Mouse (Mus musculus): Measurements from ENCODE around the gene Sf3a1. TPM values are rescaled to one million over a fixed set of nuclear protein-coding genes. Genes with fewer than 3 reads are reported as not detected.

Gene Sf3a1
- polyA plus RNA-seq, 1 experiment = 117 TPM

- Histone ChIP-seq H3K4me3 (ENCODE audit: low read depth, low read length) (peak within 1 kb of the TSS; percentile 87), H3K27me3 (ENCODE audit: control insufficient read depth, insufficient read depth, low read length, poor library complexity, severe bottlenecking) (no peaks in the 10 kb centered on the region), H3K27ac (ENCODE audit: insufficient read depth, low read length) (0 out of 2 replicates have a peak within 1 kb of the TSS, but pooled peaks have one; percentile 14), H3K9me3 (replicated peaks; ENCODE audit: control insufficient read depth, insufficient read depth, low read length, poor library complexity, severe bottlenecking) (no peaks in the 10 kb centered on the region), H3K4me1 (ENCODE audit: control insufficient read depth, insufficient read depth, low read length) (no peaks in the 10 kb centered on the region), H3K9ac (ENCODE audit: low read depth, poor library complexity, severe bottlenecking) (peak within 1 kb of the TSS; percentile 82), H3K36me3 (ENCODE audit: control insufficient read depth, insufficient read depth, low read length, poor library complexity, severe bottlenecking) (peaks cover 4% of the 10 kb centered on the region; the same call in 1 of the 2 replicates)
- TF ChIP-seq POLR2A (IDR thresholded peaks at IDR 0.05; ENCODE audit: insufficient read depth, low read length) (peak; percentile 77), CTCF (IDR thresholded peaks at IDR 0.05; ENCODE audit: low read depth, low read length) (no peak), EP300 (IDR thresholded peaks at IDR 0.05; ENCODE audit: insufficient read depth, low read depth, low read length) (no peak)
These were observed 26.6 kb downstream of the Sf3a1 start, which contains the start of gene Tbc1d10a for GRCm38 (mm10) chr11:4186486-4187317. Gene Tbc1d10a, plus strand, starts transcription at chr11:4186789.

DNA sequence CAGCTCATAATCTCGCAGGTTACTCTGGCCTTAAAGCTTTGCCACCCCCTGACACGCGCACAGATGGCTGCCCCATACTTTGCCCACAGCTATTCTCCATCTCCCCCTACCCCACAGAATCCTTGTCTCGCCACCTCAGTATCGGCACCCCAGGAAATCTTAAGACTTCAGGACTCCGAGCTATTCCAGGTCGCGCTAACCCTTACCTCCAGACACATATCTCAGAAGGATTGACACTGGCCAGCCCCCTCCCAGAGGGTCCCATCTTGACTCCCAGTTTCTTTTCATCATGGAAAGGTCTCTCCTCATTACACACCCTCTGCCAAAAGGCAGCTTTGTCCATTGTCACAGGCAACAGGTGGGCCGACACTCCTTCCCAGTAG is 27.2 kb downstream of the Sf3a1 start:
- TF ChIP-seq POLR2A (IDR thresholded peaks at IDR 0.05; ENCODE audit: insufficient read depth, low read length) = no peak
- Histone ChIP-seq H3K4me1 (ENCODE audit: control insufficient read depth, insufficient read depth, low read length) (no peaks in the 10 kb centered on the region), H3K9me3 (replicated peaks; ENCODE audit: control insufficient read depth, insufficient read depth, low read length, poor library complexity, severe bottlenecking) (no peaks in the 10 kb centered on the region), H3K27ac (ENCODE audit: insufficient read depth, low read length) (no peak overlapping the region), H3K9ac (ENCODE audit: low read depth, poor library complexity, severe bottlenecking) (peak overlapping the region; percentile 82), H3K27me3 (ENCODE audit: control insufficient read depth, insufficient read depth, low read length, poor library complexity, severe bottlenecking) (no peaks in the 10 kb centered on the region), H3K4me3 (ENCODE audit: low read depth, low read length) (peak overlapping the region; percentile 87), H3K36me3 (ENCODE audit: control insufficient read depth, insufficient read depth, low read length, poor library complexity, severe bottlenecking) (peaks cover 5% of the 10 kb centered on the region)

DNA sequence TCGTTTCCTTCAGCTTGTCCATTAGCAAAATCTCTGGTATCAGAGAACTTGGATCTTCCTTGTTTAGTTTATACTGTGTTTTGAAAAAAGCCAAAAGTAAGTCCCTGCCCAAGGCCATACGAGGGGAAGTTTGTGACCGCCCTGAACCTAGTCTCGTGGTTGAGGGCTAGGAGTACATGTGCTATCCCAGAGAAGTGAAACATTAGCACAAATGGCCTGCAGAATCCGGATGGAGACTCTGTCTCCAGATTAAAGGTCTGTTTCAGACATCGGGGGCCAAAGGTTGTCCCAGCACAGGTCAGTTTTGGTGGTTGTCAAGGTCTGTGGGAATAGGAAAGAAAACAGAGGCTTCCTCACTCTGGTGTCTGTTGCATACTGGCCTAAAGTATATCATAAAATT is 29.0 kb downstream of the Sf3a1 start:
- no peaks in the 10 kb centered on the region for H3K9me3 ChIP-seq (replicated peaks; ENCODE audit: control insufficient read depth, insufficient read depth, low read length, poor library complexity, severe bottlenecking)
- no peak overlapping the region for H3K27ac ChIP-seq (ENCODE audit: insufficient read depth, low read length)
- no peak overlapping the region for H3K4me3 ChIP-seq (ENCODE audit: low read depth, low read length)
- no peaks in the 10 kb centered on the region for H3K27me3 ChIP-seq (ENCODE audit: control insufficient read depth, insufficient read depth, low read length, poor library complexity, severe bottlenecking)
- TF ChIP-seq EP300 (IDR thresholded peaks at IDR 0.05; ENCODE audit: insufficient read depth, low read depth, low read length) = no peak
- TF ChIP-seq CTCF (IDR thresholded peaks at IDR 0.05; ENCODE audit: low read depth, low read length) = no peak
- no peak for TF ChIP-seq POLR2A (IDR thresholded peaks at IDR 0.05; ENCODE audit: insufficient read depth, low read length)
- H3K4me1 ChIP-seq (ENCODE audit: control insufficient read depth, insufficient read depth, low read length) = no peaks in the 10 kb centered on the region
- no peak overlapping the region for H3K9ac ChIP-seq (ENCODE audit: low read depth, poor library complexity, severe bottlenecking)
- H3K36me3 ChIP-seq (ENCODE audit: control insufficient read depth, insufficient read depth, low read length, poor library complexity, severe bottlenecking) = peaks cover 2% of the 10 kb centered on the region

DNA sequence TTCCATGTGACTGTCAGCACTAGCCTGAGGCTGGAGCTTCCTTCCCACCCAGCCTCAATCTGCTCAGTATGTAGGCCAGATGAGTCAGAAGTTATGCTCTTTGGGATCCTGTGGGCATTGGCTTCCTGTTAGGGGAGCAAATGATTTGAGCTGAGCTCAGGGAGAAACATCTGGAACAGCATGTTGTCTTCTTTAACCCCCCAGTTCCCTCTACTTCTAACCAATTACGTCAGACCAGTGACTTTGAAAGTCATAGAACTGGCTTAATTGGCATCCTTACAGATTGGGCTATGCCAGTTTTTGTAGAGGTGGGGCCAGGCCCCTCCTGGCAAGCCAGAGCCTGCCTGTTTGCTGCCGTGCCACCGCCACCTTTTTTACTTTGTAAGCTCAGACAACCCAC is 30.5 kb downstream of the Sf3a1 start:
- H3K27me3 ChIP-seq (ENCODE audit: control insufficient read depth, insufficient read depth, low read length, poor library complexity, severe bottlenecking) = no peaks in the 10 kb centered on the region
- H3K9ac ChIP-seq (ENCODE audit: low read depth, poor library complexity, severe bottlenecking) = no peak overlapping the region
- no peak overlapping the region for H3K4me3 ChIP-seq (ENCODE audit: low read depth, low read length)
- no peaks in the 10 kb centered on the region for H3K9me3 ChIP-seq (replicated peaks; ENCODE audit: control insufficient read depth, insufficient read depth, low read length, poor library complexity, severe bottlenecking)
- H3K4me1 ChIP-seq (ENCODE audit: control insufficient read depth, insufficient read depth, low read length) = no peaks in the 10 kb centered on the region
- no peak overlapping the region for H3K27ac ChIP-seq (ENCODE audit: insufficient read depth, low read length)
- peaks cover 2% of the 10 kb centered on the region for H3K36me3 ChIP-seq (ENCODE audit: control insufficient read depth, insufficient read depth, low read length, poor library complexity, severe bottlenecking)
- no peak for TF ChIP-seq POLR2A (IDR thresholded peaks at IDR 0.05; ENCODE audit: insufficient read depth, low read length)
- TF ChIP-seq EP300 (IDR thresholded peaks at IDR 0.05; ENCODE audit: insufficient read depth, low read depth, low read length) = no peak
- TF ChIP-seq CTCF (IDR thresholded peaks at IDR 0.05; ENCODE audit: low read depth, low read length) = no peak

DNA sequence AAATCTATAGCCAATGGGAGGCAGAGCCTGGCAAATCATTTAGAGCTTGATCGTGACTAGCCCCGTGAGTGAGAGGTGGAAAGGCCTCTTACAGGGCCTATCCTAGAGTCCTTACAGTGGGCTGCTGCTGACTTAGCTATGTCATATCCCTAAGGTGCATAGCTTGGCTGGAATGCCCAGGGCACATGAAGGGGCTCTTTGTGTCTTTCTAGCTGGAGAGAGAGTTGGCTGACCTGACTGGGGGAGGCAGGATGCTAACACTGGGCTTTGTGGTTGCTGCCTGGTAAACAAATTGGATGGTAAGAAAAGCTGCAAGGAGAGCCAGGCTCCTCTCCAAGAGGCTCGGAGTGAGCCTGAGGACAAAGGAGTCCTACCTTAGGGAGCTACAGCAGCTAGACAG is 32.6 kb downstream of the Sf3a1 start:
- H3K9ac ChIP-seq (ENCODE audit: low read depth, poor library complexity, severe bottlenecking) = no peak overlapping the region
- no peaks in the 10 kb centered on the region for H3K9me3 ChIP-seq (replicated peaks; ENCODE audit: control insufficient read depth, insufficient read depth, low read length, poor library complexity, severe bottlenecking)
- no peaks in the 10 kb centered on the region for H3K27me3 ChIP-seq (ENCODE audit: control insufficient read depth, insufficient read depth, low read length, poor library complexity, severe bottlenecking)
- TF ChIP-seq CTCF (IDR thresholded peaks at IDR 0.05; ENCODE audit: low read depth, low read length) (no peak), POLR2A (IDR thresholded peaks at IDR 0.05; ENCODE audit: insufficient read depth, low read length) (no peak), EP300 (IDR thresholded peaks at IDR 0.05; ENCODE audit: insufficient read depth, low read depth, low read length) (no peak)
- H3K27ac ChIP-seq (ENCODE audit: insufficient read depth, low read length) = no peak overlapping the region
- no peak overlapping the region for H3K4me3 ChIP-seq (ENCODE audit: low read depth, low read length)
- H3K4me1 ChIP-seq (ENCODE audit: control insufficient read depth, insufficient read depth, low read length) = peaks cover 3% of the 10 kb centered on the region
- peaks cover 2% of the 10 kb centered on the region for H3K36me3 ChIP-seq (ENCODE audit: control insufficient read depth, insufficient read depth, low read length, poor library complexity, severe bottlenecking)

DNA sequence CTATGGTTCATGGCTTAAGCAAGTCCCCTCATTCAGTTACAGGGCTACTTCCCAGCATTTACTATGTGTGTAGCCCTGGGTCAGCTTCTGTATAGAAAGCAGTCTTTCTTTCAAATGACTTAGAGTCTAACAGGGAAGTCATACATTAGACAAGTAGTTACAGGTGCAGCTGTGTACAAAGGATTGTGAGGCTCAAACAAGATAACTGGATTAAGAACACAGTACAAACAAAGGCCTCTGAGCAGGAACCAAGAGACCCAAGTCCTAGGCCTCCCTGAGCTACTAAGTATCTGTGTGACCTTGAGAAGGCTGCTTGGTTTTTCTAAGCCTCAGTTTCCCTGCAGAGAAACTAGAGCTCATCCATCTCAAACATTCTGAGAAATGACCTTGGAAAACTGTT is 33.3 kb downstream of the Sf3a1 start:
- Histone ChIP-seq H3K36me3 (ENCODE audit: control insufficient read depth, insufficient read depth, low read length, poor library complexity, severe bottlenecking) (peaks cover 2% of the 10 kb centered on the region), H3K27ac (ENCODE audit: insufficient read depth, low read length) (no peak overlapping the region), H3K9ac (ENCODE audit: low read depth, poor library complexity, severe bottlenecking) (no peak overlapping the region), H3K4me3 (ENCODE audit: low read depth, low read length) (no peak overlapping the region), H3K9me3 (replicated peaks; ENCODE audit: control insufficient read depth, insufficient read depth, low read length, poor library complexity, severe bottlenecking) (no peaks in the 10 kb centered on the region), H3K4me1 (ENCODE audit: control insufficient read depth, insufficient read depth, low read length) (peaks cover 6% of the 10 kb centered on the region), H3K27me3 (ENCODE audit: control insufficient read depth, insufficient read depth, low read length, poor library complexity, severe bottlenecking) (no peaks in the 10 kb centered on the region)
- TF ChIP-seq EP300 (IDR thresholded peaks at IDR 0.05; ENCODE audit: insufficient read depth, low read depth, low read length) (no peak), CTCF (IDR thresholded peaks at IDR 0.05; ENCODE audit: low read depth, low read length) (no peak), POLR2A (IDR thresholded peaks at IDR 0.05; ENCODE audit: insufficient read depth, low read length) (no peak)

Measured in ES-Bruce4 (cell line).